Mouse (Mus musculus): ENCODE data around the gene Prima1. TPM values are rescaled to one million over a fixed set of nuclear protein-coding genes. Genes with fewer than 3 reads are reported as not detected.

Gene Prima1
- total and polyA plus RNA-seq, 2 experiments from 2014 or later: not detected

DNA sequence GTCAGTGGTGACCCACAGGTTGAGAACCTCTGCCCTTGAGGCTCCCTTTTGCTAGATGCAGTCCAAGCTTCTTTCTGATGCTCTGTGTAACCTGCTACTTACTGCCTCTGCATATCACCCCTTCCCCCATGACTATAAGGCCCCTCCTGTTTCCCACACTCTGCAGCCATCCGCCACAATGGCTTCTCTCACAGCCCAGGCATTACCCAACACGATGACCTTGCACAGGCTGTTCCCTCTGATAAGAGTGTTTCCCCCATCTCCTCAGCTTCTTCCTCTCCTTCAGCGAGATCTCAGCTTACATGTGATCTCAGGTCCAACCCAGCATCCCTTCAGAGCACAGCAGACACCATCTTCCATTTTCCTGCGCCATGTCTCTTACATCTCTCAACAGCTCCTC is 12.9 kb downstream of the Prima1 start:
- Histone ChIP-seq H3K27me3 (ENCODE audit: control insufficient read depth, insufficient read depth, low read length) (0 out of 2 replicates have a peak, but pooled peaks cover 4% of the 10 kb centered on the region), H3K4me1 (ENCODE audit: control insufficient read depth, insufficient read depth) (no peaks in the 10 kb centered on the region), H3K4me2 (ENCODE audit: low read depth, low read length) (no peak overlapping the region), H3K36me3 (replicated peaks; ENCODE audit: control insufficient read depth, insufficient read depth, low read length) (no peaks in the 10 kb centered on the region), H3K9ac (replicated peaks; ENCODE audit: low read depth, low read length) (no peak overlapping the region), H3K9me3 (replicated peaks; ENCODE audit: control insufficient read depth, low read length) (no peaks in the 10 kb centered on the region), H3K27ac (ENCODE audit: low read depth) (no peak overlapping the region), H3K4me3 (ENCODE audit: low read depth, low read length) (no peak overlapping the region)
- 59% methylated on average over 4 of the region's 4 CpGs for WGBS
- DNase-seq (ENCODE audit: low spot score): no peak
- ATAC-seq (ENCODE audit: insufficient read depth, low read depth): no peak
- TF ChIP-seq CTCF (IDR thresholded peaks at IDR 0.05; ENCODE audit: low read depth): no peak

DNA sequence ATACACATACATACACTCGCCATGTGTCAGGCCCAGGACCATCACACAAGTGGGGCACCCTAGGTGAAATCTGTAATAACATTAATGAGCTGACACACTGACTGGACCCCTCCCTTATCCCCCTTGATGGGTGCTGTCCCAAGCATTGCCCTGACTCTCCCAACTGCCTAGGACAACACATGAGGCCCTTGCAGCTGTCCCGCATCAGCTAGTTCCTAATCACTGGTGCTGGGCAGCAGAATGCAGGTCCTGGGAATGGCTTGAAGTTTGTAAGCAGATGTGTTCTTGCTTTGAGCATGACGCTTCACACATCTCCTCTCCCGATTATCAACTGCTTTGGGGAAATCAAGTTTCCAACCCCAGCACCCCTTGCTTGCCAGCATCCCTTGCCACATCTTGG is 15.8 kb downstream of the Prima1 start:
- no peak for TF ChIP-seq CTCF (IDR thresholded peaks at IDR 0.05; ENCODE audit: low read depth)
- TF ChIP-seq EP300 (IDR thresholded peaks at IDR 0.05; ENCODE audit: low read depth): no peak
- Histone ChIP-seq H3K36me3 (replicated peaks; ENCODE audit: control insufficient read depth, insufficient read depth, low read length) (no peaks in the 10 kb centered on the region), H3K9ac (replicated peaks; ENCODE audit: low read depth, low read length) (no peak overlapping the region), H3K9me3 (replicated peaks; ENCODE audit: control insufficient read depth, low read length) (no peaks in the 10 kb centered on the region), H3K27me3 (ENCODE audit: control insufficient read depth, insufficient read depth, low read length) (peaks cover 11% of the 10 kb centered on the region; the same call in 1 of the 2 replicates), H3K4me3 (ENCODE audit: low read depth, low read length) (no peak overlapping the region), H3K4me1 (ENCODE audit: control insufficient read depth, insufficient read depth) (0 out of 2 replicates have a peak, but pooled peaks cover 4% of the 10 kb centered on the region), H3K4me2 (ENCODE audit: low read depth, low read length) (no peak overlapping the region), H3K27ac (ENCODE audit: low read depth) (no peak overlapping the region)
- 78% methylated on average over 4 of the region's 4 CpGs for WGBS
- ATAC-seq (ENCODE audit: insufficient read depth, low read depth) (no peak), DNase-seq (ENCODE audit: low spot score) (no peak)

DNA sequence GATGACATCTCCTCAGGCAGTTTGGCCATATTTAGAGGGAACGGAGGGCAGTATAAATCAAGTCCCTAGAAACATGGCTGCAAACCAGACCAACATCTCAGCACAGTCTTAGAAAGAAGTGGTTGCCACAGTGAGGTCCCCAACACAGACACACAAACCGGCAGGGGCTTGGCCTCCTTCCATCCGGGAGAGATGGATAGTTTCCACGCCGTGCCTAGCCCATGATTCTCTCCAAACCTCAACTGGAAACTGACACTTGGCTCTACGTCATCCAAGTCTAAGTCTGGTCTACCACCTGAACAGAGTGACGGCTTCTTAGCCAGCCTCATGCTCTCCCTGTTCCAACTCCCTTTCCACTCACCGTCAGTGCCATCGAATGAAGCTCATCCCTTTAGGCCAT is 18.3 kb downstream of the Prima1 start:
- WGBS: 82% methylated on average over 9 of the region's 9 CpGs
- peaks cover 14% of the 10 kb centered on the region; the same call in 1 of the 2 replicates for H3K27me3 ChIP-seq (ENCODE audit: control insufficient read depth, insufficient read depth, low read length)

DNA sequence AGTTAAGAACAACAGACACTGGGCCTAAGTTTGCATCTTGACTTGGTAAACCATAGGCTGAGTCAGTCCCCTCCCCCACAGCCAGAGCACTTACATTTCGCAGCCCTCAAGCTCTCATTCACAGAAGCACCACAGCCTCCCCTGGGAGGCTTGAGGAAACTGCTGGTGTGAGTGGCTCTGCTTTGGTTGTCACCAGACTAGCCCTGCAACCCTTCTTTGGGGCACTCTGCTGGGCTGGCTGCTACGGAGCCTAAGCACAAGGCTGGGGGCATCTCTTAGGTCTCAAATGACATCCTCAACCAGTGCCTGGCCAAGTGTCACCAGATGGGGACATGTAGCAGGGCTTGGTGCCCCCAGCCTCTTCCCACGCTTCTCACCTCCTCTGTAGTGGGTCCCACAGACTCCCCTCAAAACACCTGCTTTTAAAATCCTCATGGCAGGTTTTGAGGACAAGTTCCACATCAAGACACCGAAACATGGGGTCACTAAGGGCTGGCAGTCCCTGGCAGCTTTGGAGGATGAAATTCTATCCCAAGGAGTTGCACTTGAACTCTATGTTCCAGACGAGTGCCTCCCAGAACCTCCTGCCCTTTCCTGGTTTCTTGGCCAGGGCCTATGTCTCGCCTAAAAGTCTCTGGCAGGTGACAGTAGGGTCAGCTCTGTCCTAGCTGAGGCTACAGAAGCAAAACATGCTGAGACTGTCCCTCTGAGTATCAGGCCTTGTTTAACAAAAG is 25.9 kb downstream of the Prima1 start:
- WGBS: 74% methylated on average over 6 of the region's 6 CpGs
- no peak for ATAC-seq (ENCODE audit: insufficient read depth, low read depth)

More for the DNA sequence above, 18.3 kb downstream of the Prima1 start:
- ATAC-seq (ENCODE audit: insufficient read depth, low read depth): no peak
- Histone ChIP-seq H3K36me3 (replicated peaks; ENCODE audit: control insufficient read depth, insufficient read depth, low read length) (no peaks in the 10 kb centered on the region), H3K27ac (ENCODE audit: low read depth) (no peak overlapping the region), H3K4me1 (ENCODE audit: control insufficient read depth, insufficient read depth) (0 out of 2 replicates have a peak, but pooled peaks cover 4% of the 10 kb centered on the region), H3K9me3 (replicated peaks; ENCODE audit: control insufficient read depth, low read length) (no peaks in the 10 kb centered on the region), H3K4me3 (ENCODE audit: low read depth, low read length) (no peak overlapping the region), H3K9ac (replicated peaks; ENCODE audit: low read depth, low read length) (no peak overlapping the region), H3K4me2 (ENCODE audit: low read depth, low read length) (no peak overlapping the region)
- DNase-seq (ENCODE audit: low spot score): no peak
- TF ChIP-seq CTCF (IDR thresholded peaks at IDR 0.05; ENCODE audit: low read depth) (no peak), EP300 (IDR thresholded peaks at IDR 0.05; ENCODE audit: low read depth) (no peak)

DNA sequence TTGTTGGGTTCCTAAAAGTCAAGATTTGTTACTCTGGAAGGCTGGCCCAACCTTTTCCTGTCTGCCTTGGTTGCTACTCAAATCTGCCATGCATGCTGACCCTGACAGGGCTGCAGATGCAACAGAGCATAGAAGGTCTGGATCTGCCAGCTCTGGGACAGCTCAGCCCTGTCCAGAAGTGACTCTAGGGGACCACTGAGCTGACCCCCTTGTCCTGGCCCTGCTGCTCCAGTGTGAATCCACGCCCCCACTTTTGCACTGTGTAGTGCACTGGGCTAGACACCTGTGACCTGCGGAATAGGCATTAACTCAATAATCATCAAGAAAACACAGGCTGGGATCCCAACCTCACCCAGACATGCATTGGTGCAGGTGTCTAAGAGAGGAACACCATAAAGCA is 27.2 kb downstream of the Prima1 start:
- Histone ChIP-seq H3K27ac (ENCODE audit: low read depth) (no peak overlapping the region), H3K36me3 (replicated peaks; ENCODE audit: control insufficient read depth, insufficient read depth, low read length) (no peaks in the 10 kb centered on the region), H3K9ac (replicated peaks; ENCODE audit: low read depth, low read length) (no peak overlapping the region), H3K4me2 (ENCODE audit: low read depth, low read length) (no peak overlapping the region), H3K27me3 (ENCODE audit: control insufficient read depth, insufficient read depth, low read length) (peaks cover 7% of the 10 kb centered on the region; the same call in 1 of the 2 replicates), H3K9me3 (replicated peaks; ENCODE audit: control insufficient read depth, low read length) (no peaks in the 10 kb centered on the region), H3K4me3 (ENCODE audit: low read depth, low read length) (no peak overlapping the region), H3K4me1 (ENCODE audit: control insufficient read depth, insufficient read depth) (peaks cover 4% of the 10 kb centered on the region; the same call in 1 of the 2 replicates)
- 96% methylated on average over 2 of the region's 2 CpGs for WGBS
- DNase-seq (ENCODE audit: low spot score) (no peak), ATAC-seq (ENCODE audit: insufficient read depth, low read depth) (no peak)
- no peak for TF ChIP-seq EP300 (IDR thresholded peaks at IDR 0.05; ENCODE audit: low read depth)
- TF ChIP-seq CTCF (IDR thresholded peaks at IDR 0.05; ENCODE audit: low read depth): no peak

More for the DNA sequence above, 25.9 kb downstream of the Prima1 start:
- peaks cover 7% of the 10 kb centered on the region; the same call in 1 of the 2 replicates for H3K27me3 ChIP-seq (ENCODE audit: control insufficient read depth, insufficient read depth, low read length)
- no peak for DNase-seq (ENCODE audit: low spot score)
- no peak overlapping the region for H3K4me3 ChIP-seq (ENCODE audit: low read depth, low read length)
- H3K36me3 ChIP-seq (replicated peaks; ENCODE audit: control insufficient read depth, insufficient read depth, low read length): no peaks in the 10 kb centered on the region
- no peak overlapping the region for H3K4me2 ChIP-seq (ENCODE audit: low read depth, low read length)
- H3K9me3 ChIP-seq (replicated peaks; ENCODE audit: control insufficient read depth, low read length): no peaks in the 10 kb centered on the region
- TF ChIP-seq CTCF (IDR thresholded peaks at IDR 0.05; ENCODE audit: low read depth) (no peak), EP300 (IDR thresholded peaks at IDR 0.05; ENCODE audit: low read depth) (no peak)
- no peak overlapping the region for H3K9ac ChIP-seq (replicated peaks; ENCODE audit: low read depth, low read length)
- H3K27ac ChIP-seq (ENCODE audit: low read depth): no peak overlapping the region
- peaks cover 4% of the 10 kb centered on the region; the same call in 1 of the 2 replicates for H3K4me1 ChIP-seq (ENCODE audit: control insufficient read depth, insufficient read depth)

Data from heart, postnatal 0 days (tissue).